Mouse (Mus musculus) cortical plate, adult 2 months (tissue): ENCODE measurements around the gene Rtl3. TPM values are rescaled to one million over a fixed set of nuclear protein-coding genes. Genes with fewer than 3 reads are reported as not detected.

ENCODE experiments used
- H3K27ac ChIP-seq: fragments of 200-500 bp; 2 replicates; pipeline ENCODE4 v1.5.1; 2012; ENCODE audit warnings: low read length, control low read depth, inconsistent platforms; ENCODE audit not compliant: insufficient read depth
- H3K4me1 ChIP-seq: fragments of 200-500 bp; 2 replicates; pipeline ENCODE4 v1.6.1; 2011; ENCODE audit warnings: low read length; ENCODE audit not compliant: control insufficient read depth, insufficient read depth
- H3K4me3 ChIP-seq: fragments of 200-500 bp; 2 replicates; pipeline ENCODE4 v1.5.1; 2011; ENCODE audit warnings: mild to moderate bottlenecking, low read length, control low read depth; ENCODE audit not compliant: insufficient read depth
- CTCF ChIP-seq: fragments of 200-500 bp; IDR thresholded peaks from 2 replicates; pipeline ENCODE4 v1.5.1; 2011; ENCODE audit warnings: mild to moderate bottlenecking, control low read depth, low read length; ENCODE audit not compliant: insufficient read depth; ENCODE audit errors: extremely low read depth
- POLR2A ChIP-seq: fragments of 200-500 bp; IDR thresholded peaks from 2 replicates; pipeline ENCODE4 v1.6.1; 2011; ENCODE audit warnings: mild to moderate bottlenecking, low read length, control low read depth; ENCODE audit not compliant: insufficient read depth; ENCODE audit errors: extremely low read depth
- polyA plus RNA-seq: library from polyadenylated mRNA; depleted of rRNA; stranded (reverse); fragments of >200 nt; gene quantifications from 2 replicates; pipeline ENCODE4 v1.2.3, GENCODE M21; 2012; rRNA removed

The Rtl3 gene
- polyA plus RNA-seq, result 0.57 TPM in 1 of 2 replicates, not detected in the other

- H3K27ac ChIP-seq, result no peak within 1 kb of the TSS
- no peak within 1 kb of the TSS for H3K4me3 ChIP-seq
- TF ChIP-seq POLR2A, result no peak
- no peak for TF ChIP-seq CTCF
- no peaks in the 10 kb centered on the region for H3K4me1 ChIP-seq
Observed at GRCm38 (mm10) chrX:106840409-106840808, at the start of gene Rtl3. Gene Rtl3, minus strand, starts transcription at chrX:106840644.

- Histone ChIP-seq H3K27ac (no peak overlapping the region), H3K4me1 (no peaks in the 10 kb centered on the region), H3K4me3 (no peak overlapping the region)
- TF ChIP-seq CTCF, result no peak
- TF ChIP-seq POLR2A, result no peak
Observed at GRCm38 (mm10) chrX:106872315-106872714, 31.9 kb upstream of the Rtl3 start.

- Histone ChIP-seq H3K4me3 (no peak overlapping the region), H3K27ac (no peak overlapping the region), H3K4me1 (no peaks in the 10 kb centered on the region)
- TF ChIP-seq POLR2A, result no peak
Observed at GRCm38 (mm10) chrX:106871894-106872293, 31.4 kb upstream of the Rtl3 start.

- TF ChIP-seq POLR2A, result no peak
- no peak overlapping the region for H3K27ac ChIP-seq
- no peak overlapping the region for H3K4me3 ChIP-seq
- H3K4me1 ChIP-seq, result no peaks in the 10 kb centered on the region
Observed at GRCm38 (mm10) chrX:106871426-106871825, 31.0 kb upstream of the Rtl3 start.

- TF ChIP-seq POLR2A (no peak), CTCF (no peak)
- no peak overlapping the region for H3K4me3 ChIP-seq
- no peaks in the 10 kb centered on the region for H3K4me1 ChIP-seq
- H3K27ac ChIP-seq, result no peak overlapping the region
Observed at GRCm38 (mm10) chrX:106853523-106854300, 13.3 kb upstream of the Rtl3 start.

GRCm38 (mm10) chrX:106839591-106839990 lies 853 bp downstream of the Rtl3 start:
- no peak overlapping the region for H3K4me3 ChIP-seq

GRCm38 (mm10) chrX:106830494-106830893 lies 9.9 kb downstream of the Rtl3 start:
- no peak overlapping the region for H3K4me3 ChIP-seq
- no peak overlapping the region for H3K27ac ChIP-seq
- H3K4me1 ChIP-seq, result no peaks in the 10 kb centered on the region
- TF ChIP-seq CTCF (no peak), POLR2A (no peak)

More at GRCm38 (mm10) chrX:106839591-106839990, 853 bp downstream of the Rtl3 start:
- TF ChIP-seq POLR2A (no peak), CTCF (no peak)
- no peak overlapping the region for H3K27ac ChIP-seq
- H3K4me1 ChIP-seq, result no peaks in the 10 kb centered on the region

- TF ChIP-seq POLR2A (no peak), CTCF (no peak)
- H3K4me3 ChIP-seq, result no peak overlapping the region
- no peaks in the 10 kb centered on the region for H3K4me1 ChIP-seq
- no peak overlapping the region for H3K27ac ChIP-seq
Observed at GRCm38 (mm10) chrX:106809560-106810226, 30.8 kb downstream of the Rtl3 start.

- no peak for TF ChIP-seq POLR2A
- no peak for TF ChIP-seq CTCF
- no peaks in the 10 kb centered on the region for H3K4me1 ChIP-seq
- no peak overlapping the region for H3K27ac ChIP-seq
- H3K4me3 ChIP-seq, result no peak overlapping the region
Observed at GRCm38 (mm10) chrX:106804387-106804786, 36.1 kb downstream of the Rtl3 start.

- H3K27ac ChIP-seq, result no peak overlapping the region
- TF ChIP-seq CTCF (no peak), POLR2A (no peak)
Observed at GRCm38 (mm10) chrX:106794686-106795085, 45.8 kb downstream of the Rtl3 start.

More at GRCm38 (mm10) chrX:106794686-106795085, 45.8 kb downstream of the Rtl3 start:
- no peaks in the 10 kb centered on the region for H3K4me1 ChIP-seq
- no peak overlapping the region for H3K4me3 ChIP-seq

Other genes with a start within 250 kb of the Rtl3 start
- 0.77 and 0.85 TPM in 2 replicates for gene Cysltr1, start 237.0 kb downstream of the Rtl3 start, polyA plus RNA-seq
- gene Lpar4, start 80.0 kb upstream of the Rtl3 start, polyA plus RNA-seq, result 0.87 and 1.0 TPM in 2 replicates
- gene P2ry10, start 247.8 kb upstream of the Rtl3 start, polyA plus RNA-seq, result not detected in 2 replicates